Mouse (Mus musculus): ENCODE data around the gene Pes1. TPM values are rescaled to one million over a fixed set of nuclear protein-coding genes. Genes with fewer than 3 reads are reported as not detected.

Gene Pes1
- polyA plus RNA-seq, 1 experiment from 2014 or later: 81.8 TPM

Other genes starting within 250 kb of the Pes1 start
- 1.0 and 2.5 TPM in 2 replicates for gene Osbp2, start 100.1 kb upstream of the Pes1 start, polyA plus RNA-seq (2016; fragmentation: Nextera tagmentation; extraction: Ambion mirVana)
- 1.2 and 1.8 TPM in 2 replicates for gene 4921536K21Rik, start 68.9 kb upstream of the Pes1 start, polyA plus RNA-seq (2016; fragmentation: Nextera tagmentation; extraction: Ambion mirVana)
- gene Dusp18, start 68.7 kb upstream of the Pes1 start, polyA plus RNA-seq (2016; fragmentation: Nextera tagmentation; extraction: Ambion mirVana): 19.9 and 23.4 TPM in 2 replicates
- gene Slc35e4, start 49.3 kb upstream of the Pes1 start, polyA plus RNA-seq (2016; fragmentation: Nextera tagmentation; extraction: Ambion mirVana): 5.4 and 6.8 TPM in 2 replicates
- 31.6 and 34.7 TPM in 2 replicates for gene Tcn2, start 31.8 kb upstream of the Pes1 start, polyA plus RNA-seq (2016; fragmentation: Nextera tagmentation; extraction: Ambion mirVana)
- gene 4930556J24Rik, start 12.8 kb downstream of the Pes1 start, polyA plus RNA-seq (2016; fragmentation: Nextera tagmentation; extraction: Ambion mirVana): 0.13 and 0.22 TPM in 2 replicates
- 1.1 and 1.3 TPM in 2 replicates for gene Gal3st1, start 19.7 kb downstream of the Pes1 start, polyA plus RNA-seq (2016; fragmentation: Nextera tagmentation; extraction: Ambion mirVana)
- gene Sec14l4, start 67.5 kb downstream of the Pes1 start, polyA plus RNA-seq (2016; fragmentation: Nextera tagmentation; extraction: Ambion mirVana): not detected in 2 replicates
- not detected in 2 replicates for gene Sec14l3, start 100.9 kb downstream of the Pes1 start, polyA plus RNA-seq (2016; fragmentation: Nextera tagmentation; extraction: Ambion mirVana)
- 8.7 and 9.9 TPM in 2 replicates for gene Mtfp1, start 131.5 kb downstream of the Pes1 start, polyA plus RNA-seq (2016; fragmentation: Nextera tagmentation; extraction: Ambion mirVana)
- gene Sec14l2, start 159.4 kb downstream of the Pes1 start, polyA plus RNA-seq (2016; fragmentation: Nextera tagmentation; extraction: Ambion mirVana): 2.6 and 3.0 TPM in 2 replicates
- gene Rnf215, start 171.2 kb downstream of the Pes1 start, polyA plus RNA-seq (2016; fragmentation: Nextera tagmentation; extraction: Ambion mirVana): 22.0 and 25.8 TPM in 2 replicates
- 7.8 and 8.5 TPM in 2 replicates for gene Ccdc157, start 196.3 kb downstream of the Pes1 start, polyA plus RNA-seq (2016; fragmentation: Nextera tagmentation; extraction: Ambion mirVana)
- gene Sf3a1, start 196.4 kb downstream of the Pes1 start, polyA plus RNA-seq (2016; fragmentation: Nextera tagmentation; extraction: Ambion mirVana): 92.1 and 95.3 TPM in 2 replicates
- 29.4 and 32.3 TPM in 2 replicates for gene Tbc1d10a, start 222.8 kb downstream of the Pes1 start, polyA plus RNA-seq (2016; fragmentation: Nextera tagmentation; extraction: Ambion mirVana)

Data from hindbrain, embryonic 10.5 days (tissue).